Mouse (Mus musculus) regulatory T cell (primary cell): ENCODE data around the gene Ltbp1.

Experiments
- in situ Hi-C: fragments of 300-600 bp; cut with MboI, MseI; formaldehyde crosslinking; loops from one replicate; pipeline ENCODE4 v1.15.1; 2025; ENCODE audit warnings: high pct_unique_total_duplicates

Gene Ltbp1

DNA sequence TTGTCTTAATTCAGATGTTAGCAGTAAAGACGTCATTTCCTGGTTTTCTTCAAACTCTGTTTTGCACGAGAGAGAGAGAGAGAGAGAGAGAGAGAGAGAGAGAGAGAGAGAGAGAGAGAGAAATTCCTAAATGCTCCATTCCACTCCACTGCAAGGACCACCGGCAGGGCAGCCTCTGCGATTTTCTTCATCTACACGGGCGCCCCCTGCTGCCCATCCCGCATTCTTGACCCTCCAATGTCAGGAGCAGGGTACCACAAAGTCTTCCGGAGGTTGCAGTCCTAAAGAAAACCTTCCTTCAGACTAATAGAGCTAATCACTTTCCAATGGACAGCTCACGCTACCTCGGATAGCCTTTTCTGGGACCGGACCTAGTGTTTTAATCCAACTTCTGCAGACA, 548 bp upstream of the Ltbp1 start:
- in situ Hi-C loops, result no loop called here

DNA sequence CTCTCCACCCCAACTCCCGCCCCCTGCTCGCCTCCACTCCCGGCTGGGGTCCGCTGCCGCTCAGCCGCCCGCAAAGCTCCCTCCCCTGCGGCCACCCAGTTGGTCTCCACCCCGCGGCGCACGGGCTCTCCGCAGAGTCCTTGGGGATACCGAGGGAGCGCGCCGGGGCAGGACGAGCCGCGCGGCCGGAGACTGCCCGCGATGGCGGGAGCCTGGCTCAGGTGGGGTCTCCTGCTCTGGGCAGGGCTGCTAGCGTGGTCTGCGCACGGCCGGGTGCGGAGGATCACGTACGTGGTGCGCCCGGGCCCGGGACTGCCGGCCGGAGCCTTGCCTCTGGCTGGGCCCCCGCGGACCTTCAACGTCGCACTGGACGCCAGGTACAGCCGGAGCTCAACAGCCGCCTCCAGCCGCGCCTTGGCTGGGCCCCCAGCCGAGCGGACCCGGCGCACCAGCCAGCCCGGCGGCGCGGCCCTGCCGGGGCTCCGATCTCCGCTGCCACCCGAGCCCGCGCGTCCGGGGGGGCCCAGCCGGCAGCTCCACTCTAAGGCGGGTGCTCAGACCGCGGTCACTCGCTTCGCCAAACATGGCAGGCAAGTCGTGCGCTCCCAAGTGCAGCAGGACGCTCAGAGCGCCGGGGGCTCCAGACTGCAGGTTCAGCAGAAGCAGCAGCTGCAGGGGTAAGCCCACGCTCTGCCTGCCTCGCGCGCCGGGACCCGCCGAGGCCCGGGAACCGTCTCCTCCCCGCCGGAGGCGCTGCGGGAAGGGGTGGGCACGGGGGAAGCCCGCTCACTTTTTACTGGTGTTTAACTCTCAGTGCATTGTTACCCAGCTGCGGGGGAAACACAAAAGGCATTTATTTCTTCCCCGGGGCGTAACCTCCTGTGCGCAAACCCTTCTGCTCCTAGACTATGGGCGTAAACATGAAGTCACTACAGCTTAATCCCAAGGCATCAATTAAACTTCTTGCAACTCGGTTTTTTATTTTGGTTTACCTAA, 615 bp downstream of the Ltbp1 start:
- in situ Hi-C loops, result no loop called here

DNA sequence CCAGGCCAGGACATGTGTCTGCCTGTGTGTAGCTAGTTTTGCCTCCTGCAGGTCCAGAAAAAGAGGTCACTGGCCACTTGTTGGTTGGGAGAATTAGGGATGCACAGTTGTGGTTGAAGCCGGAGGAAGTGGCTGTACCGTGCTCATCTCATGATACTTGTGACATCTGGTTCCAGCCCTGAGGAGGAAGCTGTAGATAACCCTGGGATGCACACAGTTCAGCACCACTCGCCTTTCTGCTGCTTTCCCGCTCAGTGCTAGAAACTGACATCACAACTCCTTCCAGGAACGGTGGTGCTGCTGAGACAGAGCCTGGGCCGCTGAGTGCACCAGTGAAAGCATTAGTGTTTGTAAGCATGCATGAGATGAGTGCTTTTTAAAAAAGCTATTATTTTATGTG, 5.6 kb downstream of the Ltbp1 start:
- in situ Hi-C loops, result loop anchor here (10.0 kb wide), 1 partner anchor 206 kb away; no protein-coding TSS in a partner anchor

DNA sequence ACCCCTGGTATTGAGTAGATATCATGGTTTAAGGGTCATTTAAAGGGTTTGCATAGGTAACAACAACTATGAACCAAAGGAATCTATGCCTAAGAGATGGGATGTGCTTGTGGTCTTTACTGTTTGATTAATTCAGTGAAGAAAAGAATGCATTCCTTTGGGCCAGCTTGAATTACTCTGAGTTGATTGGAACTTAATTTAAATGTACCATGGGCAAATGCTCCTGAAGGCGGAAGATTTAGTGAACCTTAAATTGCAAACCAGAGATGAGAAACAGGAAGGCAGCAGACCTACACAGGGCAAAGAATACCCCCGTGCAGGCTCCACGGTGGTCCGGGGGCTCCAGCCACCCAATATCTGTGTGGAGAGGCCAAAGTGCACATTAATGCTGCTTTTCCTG, 7.8 kb downstream of the Ltbp1 start:
- in situ Hi-C loops, result loop anchor here (10.0 kb wide), 1 partner anchor 208 kb away; no protein-coding TSS in a partner anchor

DNA sequence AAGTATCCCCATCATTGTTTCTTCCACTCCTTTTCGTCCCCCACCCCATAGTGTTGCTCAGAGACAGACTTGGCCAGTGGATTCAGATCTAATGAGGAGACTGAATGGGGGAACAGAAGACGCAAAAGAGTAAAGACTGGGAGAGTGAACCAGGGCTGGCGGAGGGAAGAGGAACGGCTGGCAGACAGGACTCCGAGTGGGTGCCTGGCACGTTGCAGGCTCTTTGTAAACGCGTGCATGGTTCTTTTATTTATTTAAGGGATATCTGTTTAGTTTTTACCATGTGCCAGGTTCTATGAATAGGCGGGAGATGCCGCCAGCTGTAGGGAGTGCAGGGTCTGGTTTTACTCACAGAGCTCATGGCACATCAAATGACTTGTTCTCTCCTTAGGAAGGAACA, 8.5 kb downstream of the Ltbp1 start:
- in situ Hi-C loops, result loop anchor here (10.0 kb wide), 1 partner anchor 209 kb away; no protein-coding TSS in a partner anchor

DNA sequence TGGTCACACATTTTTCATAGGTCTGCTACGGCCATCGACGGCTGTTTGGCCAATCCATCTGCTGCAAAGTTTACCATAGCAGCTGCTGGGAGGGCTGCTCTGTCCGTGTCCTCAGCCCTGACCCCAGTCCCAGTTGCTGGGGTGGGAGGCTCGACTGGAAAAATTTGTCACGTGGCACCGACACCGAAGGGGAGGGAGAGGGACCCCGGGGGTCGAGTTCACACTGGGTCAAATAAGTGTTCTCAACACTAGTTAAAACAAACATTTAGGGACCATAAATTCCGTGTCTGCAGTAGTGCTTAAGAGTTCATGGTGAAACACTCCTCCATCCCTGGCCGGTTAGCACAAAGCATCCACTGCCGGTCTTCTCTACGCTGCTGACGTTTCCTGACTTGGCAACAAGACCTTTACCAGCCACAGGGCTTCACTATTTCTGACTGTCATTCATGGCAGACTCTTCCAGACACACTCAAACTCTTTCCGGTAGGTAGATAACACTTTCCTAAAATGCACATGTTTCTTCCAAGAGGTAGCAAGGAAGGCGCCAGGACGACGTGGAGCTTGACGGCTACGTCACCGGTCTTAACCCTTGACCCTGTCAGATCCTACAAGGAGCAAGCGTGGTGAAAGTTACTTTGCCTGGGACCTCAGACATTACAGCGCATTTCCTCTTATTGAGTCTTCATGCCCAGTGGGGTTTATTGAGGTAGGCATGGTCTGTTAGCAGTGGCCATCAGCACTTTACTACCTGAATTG, 9.4 kb downstream of the Ltbp1 start:
- in situ Hi-C loops, result loop anchor here (10.0 kb wide), 1 partner anchor 210 kb away; no protein-coding TSS in a partner anchor

DNA sequence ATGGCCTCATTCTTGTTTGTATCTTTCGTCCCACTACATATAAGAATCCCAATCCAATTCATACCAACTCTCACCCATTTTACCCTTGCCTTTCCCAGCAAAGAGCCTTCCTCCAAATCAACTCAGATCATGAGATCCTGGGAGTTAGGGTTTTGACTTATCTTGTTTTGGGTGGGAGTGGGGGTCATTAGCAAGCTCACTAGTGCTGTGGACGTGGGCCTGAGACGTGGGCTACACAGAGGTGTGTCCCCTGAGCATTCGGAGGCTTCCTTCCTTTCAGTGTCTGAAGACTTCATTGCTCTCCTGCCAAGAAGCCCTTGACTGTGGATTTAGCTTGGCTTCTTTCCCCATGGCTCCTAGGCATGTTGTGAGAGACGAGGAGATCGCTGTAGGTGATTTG, 10.2 kb downstream of the Ltbp1 start:
- in situ Hi-C loops, result loop anchor here (10.0 kb wide), 1 partner anchor 211 kb away; no protein-coding TSS in a partner anchor

DNA sequence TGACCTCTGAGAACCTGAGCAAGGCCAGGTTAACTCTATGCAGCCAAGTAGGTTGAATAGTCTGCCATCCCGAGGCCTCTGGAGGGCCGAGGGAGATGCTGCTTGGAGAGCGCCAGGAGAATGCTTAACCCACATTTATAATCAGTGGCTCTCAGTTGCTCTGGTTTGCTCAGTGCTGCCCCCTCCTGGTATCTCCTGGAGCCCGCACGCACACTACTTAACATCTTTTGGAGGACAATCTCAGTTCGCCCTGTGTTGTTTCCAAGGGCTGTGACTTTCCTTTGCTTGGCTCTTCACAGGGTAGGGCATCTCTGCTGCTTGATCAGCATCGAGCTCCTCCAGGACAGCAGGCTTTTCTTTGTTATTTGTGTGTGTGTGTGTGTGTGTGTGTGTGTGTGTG, 12.1 kb downstream of the Ltbp1 start:
- in situ Hi-C loops, result loop anchor here (10.0 kb wide), 1 partner anchor 213 kb away; no protein-coding TSS in a partner anchor

DNA sequence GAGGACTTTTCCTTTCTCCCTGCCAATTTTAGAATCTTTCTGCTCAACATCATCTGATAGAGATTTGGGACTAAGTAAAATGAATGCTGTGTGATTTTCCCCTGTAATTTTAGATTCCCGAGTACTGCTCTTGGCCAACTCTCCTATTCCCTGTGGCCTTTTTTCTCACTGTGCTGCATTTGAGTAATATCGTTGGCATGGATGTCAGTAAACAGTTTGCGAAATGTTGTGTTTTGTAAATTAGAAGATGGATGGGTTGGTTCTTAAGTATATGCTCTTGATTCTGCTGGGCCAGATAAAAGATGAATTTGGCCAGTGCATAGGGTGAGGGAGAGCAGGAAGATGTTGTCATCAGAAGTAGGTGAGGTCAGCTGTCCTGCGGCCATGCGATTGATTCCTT, 12.8 kb downstream of the Ltbp1 start:
- in situ Hi-C loops, result loop anchor here (10.0 kb wide), 1 partner anchor 213 kb away; no protein-coding TSS in a partner anchor

DNA sequence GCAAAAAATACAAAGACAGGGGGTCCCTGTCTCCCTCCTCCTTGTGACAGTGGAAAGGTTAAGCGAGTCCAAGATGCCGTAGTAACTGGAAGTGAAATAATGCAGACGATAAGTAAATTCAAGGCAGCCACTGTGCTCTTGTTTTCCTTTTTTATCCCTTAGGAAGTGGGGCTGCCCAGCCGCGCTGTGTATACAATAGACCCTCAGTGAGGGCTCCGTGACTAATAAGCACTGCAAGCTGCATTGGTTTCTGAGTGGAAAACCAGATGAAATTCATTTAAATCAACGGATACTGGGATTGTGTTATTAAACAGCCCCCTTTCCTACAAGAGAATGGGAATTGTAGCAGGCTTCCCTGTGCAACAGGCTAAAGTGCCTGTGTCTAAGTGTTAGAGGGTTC, 14.7 kb downstream of the Ltbp1 start:
- in situ Hi-C loops, result no loop called here

DNA sequence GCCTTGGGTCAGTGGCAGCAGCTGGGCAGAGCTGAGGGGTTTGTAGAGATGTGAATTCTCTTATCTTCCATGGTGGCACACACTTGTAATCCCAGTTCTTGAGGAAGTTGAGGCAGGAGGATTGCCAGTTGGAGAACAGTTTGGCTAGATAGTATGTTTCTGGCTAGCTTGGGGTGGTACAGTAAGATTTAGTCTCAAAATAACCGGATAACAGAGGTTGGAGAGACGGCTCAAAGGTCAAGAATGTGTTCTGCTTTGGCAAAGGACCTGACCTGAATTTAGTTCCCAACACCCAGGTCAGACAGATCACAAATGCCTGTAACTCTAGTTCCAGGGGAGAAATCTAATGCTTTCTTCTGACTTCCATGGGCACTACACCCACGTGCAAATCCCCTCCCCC, 15.3 kb downstream of the Ltbp1 start:
- in situ Hi-C loops, result no loop called here

DNA sequence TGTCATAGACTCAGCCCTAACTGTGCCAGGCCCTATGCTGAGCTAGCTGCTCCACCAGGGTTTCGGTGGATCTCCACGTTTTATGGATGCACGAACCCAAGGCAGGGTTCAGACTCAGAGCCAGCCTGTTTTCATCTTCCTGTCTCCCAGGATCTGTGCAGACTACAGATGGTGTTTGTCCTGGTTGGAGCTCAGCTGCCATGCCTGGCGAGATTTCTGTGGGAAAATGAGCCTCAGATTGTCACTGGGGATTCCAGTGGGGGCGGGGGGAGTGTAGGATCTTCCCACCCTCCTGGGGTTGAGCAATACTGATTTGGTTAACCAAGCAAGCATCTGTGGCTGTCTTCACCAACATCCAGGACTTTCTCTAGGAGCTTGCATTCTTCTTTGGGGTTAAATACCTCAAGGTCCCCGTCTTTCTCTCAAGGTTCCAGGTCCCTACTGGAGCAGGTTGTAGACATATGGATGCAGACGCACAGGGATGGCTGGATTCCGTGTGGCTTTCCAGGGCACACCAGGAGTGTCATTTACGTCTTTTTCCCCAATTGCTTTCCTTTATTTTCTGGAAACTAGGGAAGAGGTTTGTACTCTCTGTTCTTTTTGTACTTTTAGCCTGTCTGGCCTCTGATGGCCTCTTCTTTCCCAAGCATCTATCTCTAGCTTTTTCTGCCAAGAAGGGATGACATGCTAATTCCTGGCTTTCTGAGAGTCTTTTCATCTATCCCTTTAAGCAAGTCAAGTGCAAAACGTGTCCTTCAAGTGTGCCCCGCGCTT, 22.2 kb downstream of the Ltbp1 start:
- in situ Hi-C loops, result no loop called here

DNA sequence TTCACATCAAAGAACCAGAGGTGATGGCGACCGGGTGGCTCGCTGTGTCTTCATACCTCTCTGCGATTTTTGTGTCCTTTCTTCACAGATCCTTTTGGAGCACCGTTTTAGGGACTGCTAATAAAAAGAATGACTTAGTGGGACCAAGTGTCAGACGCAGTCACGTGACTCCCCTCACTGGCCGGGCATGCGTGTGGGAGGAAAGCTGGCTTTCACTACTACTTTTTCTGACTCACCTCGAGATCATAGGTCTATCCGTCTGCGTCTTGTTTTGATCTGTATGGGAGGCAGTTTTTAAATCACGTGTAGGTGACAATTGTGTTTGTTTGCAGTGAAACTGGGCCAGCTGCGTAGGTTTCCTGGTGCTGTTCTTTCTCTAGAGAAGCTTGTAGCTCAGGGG, 28.0 kb downstream of the Ltbp1 start:
- in situ Hi-C loops, result no loop called here

DNA sequence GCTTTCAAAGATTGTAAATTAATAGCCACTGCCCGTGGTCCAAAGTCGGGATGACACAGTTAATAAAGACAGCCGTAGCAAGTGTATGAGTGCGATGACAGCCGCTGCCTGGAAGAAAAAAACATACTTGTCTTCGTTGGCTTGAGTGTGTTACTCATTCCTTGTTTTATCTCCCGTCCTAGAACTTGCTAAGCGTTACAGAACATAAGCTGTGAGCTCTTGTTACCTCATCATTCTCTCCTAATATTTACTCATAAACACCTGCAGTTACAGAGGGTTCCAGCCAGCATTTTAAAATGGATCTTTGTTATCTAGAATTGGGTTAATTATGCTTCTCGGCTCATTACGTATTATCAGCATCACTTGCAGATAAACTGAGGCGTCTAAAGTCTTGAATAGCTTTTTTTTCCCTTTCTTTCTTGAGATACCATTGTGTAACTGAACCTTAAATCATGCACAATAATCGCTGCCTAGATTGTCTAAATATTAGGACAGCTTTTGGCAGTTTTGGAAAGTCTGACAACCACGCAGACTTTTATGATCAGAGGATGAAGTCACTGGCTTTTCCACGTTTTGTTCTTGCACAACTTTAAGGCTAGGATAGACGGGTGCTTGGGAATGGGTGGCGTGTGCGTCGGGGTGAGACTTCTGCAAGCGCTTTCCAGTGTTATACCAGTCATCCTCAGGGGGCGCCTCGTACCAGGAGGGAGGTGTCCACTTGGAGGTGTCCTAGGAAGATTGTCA, 28.7 kb downstream of the Ltbp1 start:
- in situ Hi-C loops, result no loop called here

DNA sequence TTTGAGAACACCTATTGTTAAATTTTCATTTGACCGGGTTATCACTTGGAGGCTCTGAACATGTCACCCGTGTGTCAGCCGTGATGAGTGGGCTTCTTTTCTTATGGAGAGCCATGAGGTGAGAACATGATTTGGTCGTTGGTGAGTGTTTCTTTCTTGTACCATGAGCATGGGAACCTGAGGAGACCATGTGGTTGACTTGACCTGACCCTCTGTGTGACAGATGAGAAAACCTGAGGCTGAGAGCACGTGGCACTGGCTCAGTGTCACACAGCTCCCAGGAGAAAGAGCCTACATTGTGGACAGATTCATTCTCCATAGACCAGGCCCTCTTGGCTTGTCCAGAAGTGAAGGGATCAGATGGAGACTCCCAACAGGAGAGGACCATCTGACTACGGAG, 31.5 kb downstream of the Ltbp1 start:
- in situ Hi-C loops, result no loop called here

DNA sequence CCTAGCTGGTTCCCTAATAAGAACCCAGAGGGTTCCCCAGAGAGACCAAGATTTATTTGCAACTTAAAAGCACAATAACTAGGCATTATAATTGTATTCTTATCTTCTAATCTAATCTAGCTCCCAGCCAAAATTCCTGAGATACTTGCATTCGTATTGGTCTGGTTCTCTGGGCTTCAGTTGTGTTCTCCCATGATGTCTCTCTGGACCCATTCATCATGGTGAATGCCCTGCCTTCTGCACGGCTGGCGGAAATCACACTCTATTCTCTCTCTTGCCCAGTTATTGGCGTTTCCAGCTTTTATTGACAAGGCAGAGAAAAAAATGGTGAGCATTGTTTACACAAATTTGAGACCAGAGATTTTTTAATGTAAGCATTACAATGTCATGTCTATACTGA, 33.6 kb downstream of the Ltbp1 start:
- in situ Hi-C loops, result no loop called here

DNA sequence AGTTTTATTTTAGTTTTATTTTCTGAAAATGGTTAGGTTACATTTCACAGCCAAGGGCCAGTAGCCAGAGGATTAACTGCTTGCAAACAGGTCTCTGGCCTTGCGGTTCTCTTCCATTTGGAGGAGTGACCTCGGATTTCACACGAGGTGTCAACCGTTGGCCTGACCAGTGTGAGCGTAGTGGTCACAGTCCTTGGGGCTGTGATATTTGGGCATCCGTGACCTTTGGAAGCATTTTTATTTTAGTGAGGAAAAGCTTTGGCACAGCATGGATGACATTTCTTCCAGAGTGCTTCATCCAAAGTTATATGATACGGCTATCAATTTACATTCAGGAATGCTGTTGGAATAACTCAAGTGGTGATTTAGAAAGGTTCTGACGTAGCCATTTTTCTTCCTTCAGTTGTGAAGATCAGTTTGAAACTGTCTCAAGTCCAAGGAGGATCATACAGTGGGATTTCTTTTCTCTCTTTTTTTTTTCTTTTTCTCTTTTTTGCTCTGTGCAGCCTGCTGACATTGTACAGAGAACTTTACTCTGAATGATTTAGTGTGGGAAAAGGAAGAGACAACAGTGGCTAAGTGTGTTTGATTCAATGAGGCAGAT, 44.1 kb downstream of the Ltbp1 start:
- in situ Hi-C loops, result no loop called here

DNA sequence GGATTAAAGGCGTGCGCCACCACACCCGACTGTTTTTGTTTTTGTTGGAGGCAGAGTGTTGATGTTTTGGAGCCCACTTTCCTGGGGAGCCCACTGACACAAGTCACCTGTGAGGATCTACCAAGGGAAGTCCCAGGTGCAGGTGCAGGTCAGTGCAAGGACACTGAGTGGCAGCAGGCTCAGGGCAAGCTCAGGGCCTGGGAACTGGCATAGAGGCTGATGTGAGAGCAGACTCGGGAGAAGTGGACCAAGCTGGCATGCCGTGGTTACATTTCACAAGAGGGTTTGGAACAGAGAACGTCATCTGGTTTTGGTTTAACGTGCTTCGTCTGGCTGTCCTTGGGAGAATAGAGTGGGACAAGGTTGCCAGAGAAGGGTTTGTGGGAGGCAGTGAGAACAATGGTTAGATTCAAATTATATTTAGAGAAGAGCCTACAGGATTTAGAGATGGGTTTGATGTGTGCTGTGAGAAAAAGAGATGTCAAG, 46.1 kb downstream of the Ltbp1 start:
- in situ Hi-C loops, result no loop called here

DNA sequence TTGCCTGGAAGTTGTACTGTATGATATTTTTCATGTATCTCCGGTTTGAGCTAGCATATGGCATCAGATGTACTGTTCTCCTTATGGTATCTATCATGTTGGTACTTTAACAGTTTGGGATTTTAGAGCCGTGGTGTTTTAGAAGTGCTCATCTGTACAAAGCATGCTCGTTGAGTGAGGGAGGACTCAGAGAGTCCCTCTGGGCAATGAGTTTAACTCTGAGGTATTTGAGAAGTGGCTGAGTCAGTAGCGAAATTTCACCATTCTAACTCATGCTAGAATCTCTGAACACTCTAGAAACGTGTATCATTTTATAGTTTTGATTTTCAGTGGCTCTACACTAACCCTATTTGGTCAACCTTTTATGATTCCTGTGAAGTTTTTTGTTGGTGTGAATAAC, 49.9 kb downstream of the Ltbp1 start:
- in situ Hi-C loops, result no loop called here

DNA sequence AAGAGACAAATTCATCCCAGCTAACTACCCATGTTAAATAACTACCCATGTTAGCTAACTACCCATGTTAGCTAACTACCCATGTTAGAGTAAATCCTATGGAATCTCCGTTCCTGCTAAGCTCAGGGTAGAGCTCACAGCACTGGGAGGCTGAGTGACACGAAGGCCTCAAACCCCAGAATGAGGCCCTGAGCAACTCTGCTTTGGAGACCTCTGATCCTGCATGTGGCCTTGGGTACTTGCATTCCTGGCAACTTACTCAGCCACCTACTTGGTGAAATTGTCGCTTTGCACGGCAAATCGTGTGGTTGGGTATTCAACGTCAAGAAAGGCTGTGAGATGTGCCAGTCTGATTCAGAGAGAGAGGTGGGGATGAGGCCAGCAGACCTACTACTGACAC, 50.6 kb downstream of the Ltbp1 start:
- in situ Hi-C loops, result no loop called here
